Mouse (Mus musculus) bone marrow macrophage, adult 2 months (primary cell): Measurements from ENCODE around the gene Atg101.

ENCODE experiments used
- CTCF ChIP-seq: IDR thresholded peaks from 2 replicates; pipeline ENCODE4 v1.5.1; 2012; ENCODE audit warnings: low read depth, mild to moderate bottlenecking, low read length, moderate library complexity
- POLR2A ChIP-seq: IDR thresholded peaks from 2 replicates; pipeline ENCODE4 v1.6.1; 2012; ENCODE audit warnings: mild to moderate bottlenecking, low read depth, low read length, borderline replicate concordance

DNA sequence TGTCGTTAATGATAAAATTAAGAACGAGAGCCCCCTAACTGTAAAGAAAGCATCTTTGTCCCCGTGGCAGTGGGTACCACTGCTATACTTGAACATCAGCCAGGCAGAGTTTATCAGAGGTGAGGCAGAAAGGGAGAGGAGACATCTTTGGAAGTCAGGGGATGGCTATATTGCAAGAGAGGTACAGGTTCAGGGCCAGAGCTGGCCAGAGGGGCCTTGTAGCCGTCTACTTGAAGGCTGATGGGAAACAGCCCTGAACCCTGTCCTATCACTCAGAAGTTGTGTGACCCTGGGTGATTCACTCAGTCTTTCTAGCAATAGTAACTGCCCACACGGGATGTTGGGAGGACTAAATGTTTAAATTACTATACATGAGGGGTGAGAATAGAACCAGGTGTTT is 37.1 kb downstream of the Atg101 start:
- TF ChIP-seq CTCF (no peak), POLR2A (no peak)
